Mouse (Mus musculus): ENCODE results near the gene Nacc2.

GRCm38 (mm10) chr2:26139545-26140206, 16.7 kb upstream of the Nacc2 start:
- TF ChIP-seq POLR2AphosphoS2 (IDR thresholded peaks at IDR 0.05; ENCODE audit: insufficient read length, low read depth) = peak; percentile 19
- TF ChIP-seq POLR2A (IDR thresholded peaks at IDR 0.05; ENCODE audit: insufficient read length, low read depth) = peak; percentile 39
- TF ChIP-seq REST (IDR thresholded peaks at IDR 0.05; ENCODE audit: insufficient read depth, insufficient read length) = no peak
- no peak for TF ChIP-seq MAX (IDR thresholded peaks at IDR 0.05; ENCODE audit: low read depth)
- TF ChIP-seq E2F4 (IDR thresholded peaks at IDR 0.05; ENCODE audit: insufficient read depth) = no peak
- TF ChIP-seq TCF3 (IDR thresholded peaks at IDR 0.05; ENCODE audit: insufficient read length, low read depth) = no peak
